ENCODE assay signal across 9 mouse cellular contexts in genomic region chr11:11878278-11878980, GRCm38 (mm10). TPM values are rescaled to one million over a fixed set of nuclear protein-coding genes. Genes with fewer than 3 reads are reported as not detected.
A peak's percentile ranks its signal among the peaks of the same experiment; 100 is the strongest.
DNase-seq lines count a peak whose midpoint lies in the region; ATAC-seq lines count a peak whose summit lies in the region.
"Had no signal": no experiment of that assay in that cellular context is flagged by ENCODE, and none has a peak within 500 bp of the region (broad histone marks: within the 10 kb centered on the region; RNA-seq: fewer than 3 reads in every experiment).

No protein-coding gene starts in this region.

- 0 out of 2 replicates have a peak overlapping the region, but pooled peaks have one; percentile 1 for H3K9ac ChIP-seq in kidney, embryonic 15.5 days
- peak overlapping the region; percentile 51; the same call in 1 of the 2 replicates for H3K9ac ChIP-seq in embryonic facial prominence, embryonic 13.5 days

- no peak overlapping the region for H3K4me3 ChIP-seq in kidney, embryonic 15.5 days (replicated peaks)
- H3K4me3 ChIP-seq in embryonic facial prominence, embryonic 13.5 days, result no peak overlapping the region

- ATAC-seq in kidney, embryonic 15.5 days (replicated peaks; ENCODE audit: low FRiP score), result peak; percentile 73
- ATAC-seq in embryonic facial prominence, embryonic 13.5 days (ENCODE audit: insufficient number of reproducible peaks, insufficient read depth, low FRiP score, low TSS enrichment, low read depth), result peak; percentile 65
- ATAC-seq in hematopoietic stem cell, adult 5-6 weeks (replicated peaks in 1 of 2; ENCODE audit: insufficient read depth in 1 of 2, low FRiP score in 2 of 2, low TSS enrichment in 1 of 2, low read depth in 1 of 2, poor library complexity in 2 of 2, severe bottlenecking in 2 of 2), result peak; percentile 19 to 44; a peak in 2 of 4 replicates
- ATAC-seq: Patski had no signal

- no peak for DNase-seq in kidney, adult 8-10 months
- DNase-seq in lung, postnatal 25 days (ENCODE audit: low spot score), result peak; percentile 12
- DNase-seq in frontal cortex, postnatal 10 days (ENCODE audit: low spot score in 2 of 2), result no peak
- DNase-seq in right cerebral cortex, postnatal 4 days, result no peak
- no peak for DNase-seq in natural killer cell, adult 2 months (ENCODE audit: low spot score in 2 of 2)

- 3% methylated on average over 10 of the region's 11 CpGs for WGBS in kidney, embryonic 15.5 days
- 3% methylated on average over 11 of the region's 11 CpGs for WGBS in embryonic facial prominence, embryonic 13.5 days

- peaks cover 36% of the 10 kb centered on the region for H3K4me1 ChIP-seq in kidney, embryonic 15.5 days
- peaks cover 59% of the 10 kb centered on the region for H3K4me1 ChIP-seq in embryonic facial prominence, embryonic 13.5 days

- H3K36me3 ChIP-seq in kidney, embryonic 15.5 days, result no peaks in the 10 kb centered on the region
- H3K36me3 ChIP-seq in embryonic facial prominence, embryonic 13.5 days, result no peaks in the 10 kb centered on the region

- H3K27me3 ChIP-seq in kidney, embryonic 15.5 days, result no peaks in the 10 kb centered on the region
- no peaks in the 10 kb centered on the region for H3K27me3 ChIP-seq in embryonic facial prominence, embryonic 13.5 days
- H3K27me3 ChIP-seq: Patski had no signal

- H3K27ac ChIP-seq in kidney, embryonic 15.5 days, result peak overlapping the region; percentile 89
- peak overlapping the region; percentile 98 for H3K27ac ChIP-seq in embryonic facial prominence, embryonic 13.5 days

- no peaks in the 10 kb centered on the region for H3K9me3 ChIP-seq in kidney, embryonic 15.5 days (replicated peaks)
- no peaks in the 10 kb centered on the region for H3K9me3 ChIP-seq in embryonic facial prominence, embryonic 13.5 days

- H3K4me2 ChIP-seq in kidney, embryonic 15.5 days, result no peak overlapping the region
- peak overlapping the region; percentile 29 for H3K4me2 ChIP-seq in embryonic facial prominence, embryonic 13.5 days

RNA-seq across cellular contexts. Expression of gene Ddc, which starts 19.5 kb away (rescaled TPM):
- 14.3 and 15.4 TPM in 2 replicates for polyA plus RNA-seq in kidney, embryonic 15.5 days (2015; fragmentation: Nextera tagmentation; extraction: Ambion mirVana)
- polyA plus RNA-seq in embryonic facial prominence, embryonic 13.5 days (2015; fragmentation: Nextera tagmentation; extraction: Ambion mirVana), result 5.3 and 5.8 TPM in 2 replicates
- not detected in 2 replicates for total RNA-seq in hematopoietic stem cell, adult 5-6 weeks (2017)
